Mouse (Mus musculus): ENCODE data around the gene Nek7.

GRCm38 (mm10) chr1:138523962-138524361 is 96.0 kb downstream of the Nek7 start:
- no peak for TF ChIP-seq EP300 (IDR thresholded peaks at IDR 0.05; ENCODE audit: insufficient read depth, low read depth, low read length)
- TF ChIP-seq CTCF (IDR thresholded peaks at IDR 0.05) = no peak
- no peak for TF ChIP-seq POLR2A (IDR thresholded peaks at IDR 0.05; ENCODE audit: insufficient read depth, low read depth, low read length)

Data from heart, adult 2 months (tissue).